Mouse (Mus musculus) thymus, postnatal 14 days (tissue): Measurements from ENCODE around the gene 4930469K13Rik.

ENCODE experiments used
- DNase-seq: peaks from one replicate; pipeline ENCODE4 v3.0.0; 2021

4930469K13Rik gene

GRCm38 (mm10) chr11:34034794-34035193 lies 63.6 kb downstream of the 4930469K13Rik start:
- no peak for DNase-seq

- DNase-seq: no peak
Measured at GRCm38 (mm10) chr11:34034008-34034505, 64.3 kb downstream of the 4930469K13Rik start.

GRCm38 (mm10) chr11:34031015-34031805 lies 67.1 kb downstream of the 4930469K13Rik start:
- peak; percentile 81 for DNase-seq

GRCm38 (mm10) chr11:34029658-34030057 lies 68.7 kb downstream of the 4930469K13Rik start:
- no peak for DNase-seq

DNA sequence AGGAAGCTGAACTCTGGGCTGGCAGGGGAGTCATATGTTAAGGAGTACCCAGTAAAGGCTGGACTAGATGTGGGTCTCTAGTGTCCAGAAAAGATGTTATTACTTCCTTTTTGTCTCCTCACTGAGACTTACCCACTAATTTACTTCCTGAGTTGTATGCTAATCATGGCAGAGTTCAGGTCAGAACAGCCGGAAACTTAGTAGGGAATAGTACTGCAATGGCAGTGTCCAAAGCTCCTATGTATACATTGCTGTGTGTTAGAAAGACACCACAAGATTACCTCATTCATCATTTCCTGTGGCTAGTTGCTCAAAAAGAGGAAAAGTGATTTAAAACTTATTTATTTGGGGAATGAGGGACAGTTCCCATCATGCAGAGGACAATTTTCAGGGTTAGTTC lies 73.3 kb downstream of the 4930469K13Rik start:
- DNase-seq: no peak

- DNase-seq: no peak
Measured at GRCm38 (mm10) chr11:34012007-34012652, 86.2 kb downstream of the 4930469K13Rik start.

- DNase-seq: peak; percentile 34
Measured at GRCm38 (mm10) chr11:34010859-34011172, 87.5 kb downstream of the 4930469K13Rik start.

- DNase-seq: peak; percentile 30
Measured at GRCm38 (mm10) chr11:34010133-34010858, 88.1 kb downstream of the 4930469K13Rik start.

DNA sequence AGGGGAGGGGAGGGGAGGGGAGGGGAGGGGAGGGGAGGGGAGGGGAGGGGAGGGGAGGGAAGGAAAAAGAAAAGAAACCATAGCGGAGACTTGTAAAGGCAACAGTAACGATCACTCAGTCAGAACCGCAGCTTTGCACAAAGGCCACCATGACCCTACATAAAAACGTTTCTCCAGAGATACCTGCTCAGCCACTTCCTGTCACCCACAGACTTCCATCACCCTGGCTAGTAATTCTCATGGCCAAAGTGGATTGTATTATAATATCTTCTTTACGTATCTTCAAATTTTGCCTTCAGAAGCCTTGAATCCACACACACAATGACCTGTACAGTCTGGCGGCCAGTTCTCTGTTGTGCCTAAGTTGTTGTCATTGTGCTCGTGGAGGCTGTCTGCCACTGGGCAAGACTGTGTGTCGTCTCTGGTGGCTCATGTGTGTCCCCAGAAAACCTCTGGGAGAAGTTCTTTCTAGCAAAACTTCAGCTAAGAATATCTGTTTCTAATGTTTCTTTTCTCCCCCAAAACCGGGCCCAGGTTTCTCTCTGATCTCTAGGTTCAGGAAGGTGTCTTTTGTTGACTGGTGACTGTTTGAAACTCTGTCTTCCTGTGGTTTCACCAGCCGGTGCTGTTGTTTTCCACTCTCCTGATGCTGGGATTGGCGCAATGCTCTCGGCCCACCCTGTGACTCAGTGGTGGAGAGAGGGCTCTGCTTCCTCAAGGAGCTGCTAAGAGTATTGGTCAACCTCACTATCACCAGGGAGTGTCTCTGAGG lies 88.9 kb downstream of the 4930469K13Rik start:
- peak; percentile 56 for DNase-seq

DNA sequence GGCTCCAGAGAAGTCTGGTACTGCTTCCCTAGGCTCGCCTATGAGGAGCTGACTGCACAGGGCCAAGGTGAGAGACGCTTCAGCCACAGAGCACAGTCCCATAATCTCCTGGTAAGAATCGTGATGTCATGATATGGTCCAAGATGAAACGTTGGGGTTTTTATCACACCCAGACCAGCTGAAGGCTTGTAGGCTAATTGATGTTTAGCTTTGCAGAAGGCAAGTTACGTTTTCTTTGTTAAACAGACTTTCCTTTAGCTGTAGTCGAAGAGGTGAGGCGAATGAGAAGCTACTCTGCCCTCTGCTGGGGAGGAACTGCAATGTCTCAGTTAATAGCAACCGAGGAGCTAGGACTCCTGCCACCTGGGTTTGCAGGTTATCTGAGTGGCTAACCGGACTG lies 89.7 kb downstream of the 4930469K13Rik start:
- peak; percentile 88 for DNase-seq

DNA sequence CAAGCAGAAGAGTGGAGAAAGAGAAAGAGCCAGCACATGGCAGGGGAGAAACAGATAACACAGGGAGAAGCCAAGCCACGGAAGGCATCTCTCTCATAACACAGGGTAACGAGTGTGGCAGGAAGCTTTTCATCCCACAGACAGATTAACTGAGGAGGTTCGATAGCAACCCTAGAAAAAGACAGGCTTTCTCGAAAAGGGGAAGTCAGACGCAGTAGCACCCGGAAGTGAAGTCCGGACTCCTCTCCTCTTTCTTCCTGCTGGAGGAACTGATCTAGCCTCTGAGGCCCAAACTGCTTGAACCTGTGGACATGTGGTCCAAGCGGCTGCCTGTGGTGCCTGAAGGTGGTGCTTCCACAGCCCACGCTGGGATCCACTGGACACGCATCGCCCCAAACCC lies 90.1 kb downstream of the 4930469K13Rik start:
- peak; percentile 72 for DNase-seq

GRCm38 (mm10) chr11:34007616-34008015 lies 90.7 kb downstream of the 4930469K13Rik start:
- no peak for DNase-seq

DNA sequence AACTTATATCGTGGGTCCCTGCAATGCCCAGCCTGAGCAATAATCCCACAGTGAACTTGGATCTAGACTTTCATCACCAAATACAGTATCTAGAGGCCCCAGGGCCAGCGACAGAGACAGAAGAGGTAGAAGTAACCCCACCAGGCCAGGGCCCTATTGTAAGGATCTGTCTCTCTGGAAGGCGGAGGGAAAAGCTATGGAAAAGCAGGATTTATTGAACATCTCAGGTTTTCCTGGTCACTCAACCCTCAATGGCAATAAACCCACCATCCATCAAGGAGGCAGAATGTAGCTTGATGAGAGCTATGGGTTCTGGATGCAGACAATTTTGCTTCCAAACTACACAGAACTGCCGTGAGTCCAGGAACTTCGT lies 95.8 kb downstream of the 4930469K13Rik start:
- DNase-seq: no peak

GRCm38 (mm10) chr11:34001938-34002592 lies 96.3 kb downstream of the 4930469K13Rik start:
- DNase-seq: peak; percentile 81

DNA sequence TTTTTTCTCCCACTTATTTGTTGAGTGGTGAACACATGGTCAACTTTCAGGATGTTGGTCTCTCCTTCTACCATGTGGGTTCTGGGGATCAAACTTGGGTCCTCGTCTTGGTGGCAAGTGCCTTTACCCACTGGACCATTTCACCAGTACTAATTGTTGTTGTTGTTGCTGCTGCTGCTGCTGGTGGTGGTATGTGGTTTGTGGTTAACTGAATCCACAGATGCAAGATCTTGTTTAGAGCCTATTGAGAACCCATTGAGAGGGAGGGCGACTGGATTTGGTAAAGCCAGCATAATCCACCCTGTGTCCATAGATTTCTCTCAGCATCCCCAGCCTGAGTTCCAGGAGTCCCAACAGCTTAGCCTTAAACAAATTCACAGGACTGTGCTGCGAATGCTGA lies 97.9 kb downstream of the 4930469K13Rik start:
- DNase-seq: no peak

- no peak for DNase-seq
Measured at GRCm38 (mm10) chr11:33998244-33998643, 100.1 kb downstream of the 4930469K13Rik start.

- DNase-seq: no peak
Measured at GRCm38 (mm10) chr11:33993496-33993895, 104.9 kb downstream of the 4930469K13Rik start.

GRCm38 (mm10) chr11:33992938-33993337 lies 105.4 kb downstream of the 4930469K13Rik start, which contains the start of gene Kcnip1:
Kcnip1 (minus strand) TSS chr11:33993152.
- DNase-seq: no peak

GRCm38 (mm10) chr11:33990002-33990401 lies 108.4 kb downstream of the 4930469K13Rik start:
- no peak for DNase-seq

GRCm38 (mm10) chr11:33986525-33986924 lies 111.8 kb downstream of the 4930469K13Rik start:
- no peak for DNase-seq

DNA sequence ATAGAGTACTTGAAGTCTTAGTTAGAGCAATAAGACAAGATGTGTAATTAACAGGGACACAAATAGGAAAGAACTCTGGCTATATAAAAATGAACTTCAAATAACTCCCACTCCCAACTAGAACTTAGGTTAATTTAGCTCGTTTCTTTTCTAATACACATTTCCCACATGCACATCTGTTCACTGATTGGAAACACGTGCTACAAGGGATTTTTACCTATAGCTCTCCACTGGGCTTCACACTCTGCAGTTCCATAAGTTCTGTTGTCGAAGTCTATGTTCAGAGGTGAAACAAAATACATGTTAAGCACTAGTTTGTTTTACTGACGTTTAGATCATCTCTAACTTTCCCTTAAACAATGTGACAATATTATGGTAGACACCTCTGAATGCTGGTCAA lies 118.2 kb downstream of the 4930469K13Rik start:
- no peak for DNase-seq

DNA sequence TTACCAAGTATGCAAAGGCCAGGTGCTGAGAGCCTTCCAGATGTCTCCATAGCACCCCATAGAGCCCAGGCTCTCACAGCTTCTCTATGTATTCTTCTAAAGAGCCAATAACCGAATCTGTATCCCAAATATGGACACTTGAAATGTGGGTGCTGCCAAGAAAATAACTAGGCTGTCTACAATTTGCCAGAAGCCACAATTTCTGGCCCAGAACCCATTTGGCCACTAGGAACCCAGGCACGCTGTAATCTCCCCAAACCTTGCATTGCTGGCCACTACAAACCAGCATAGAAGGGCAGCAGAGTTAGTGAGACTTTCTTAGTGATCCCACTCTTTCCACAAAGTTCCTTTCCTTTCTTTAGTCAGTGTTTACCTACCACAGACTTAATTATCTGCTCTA lies 123.2 kb downstream of the 4930469K13Rik start:
- no peak for DNase-seq
